30 mouse cellular contexts compared by ENCODE assay signal in genomic region chr17:91136859-91137258, GRCm38 (mm10). TPM values are rescaled to one million over a fixed set of nuclear protein-coding genes. Genes with fewer than 3 reads are reported as not detected.
A peak's percentile ranks its signal among the peaks of the same experiment; 100 is the strongest.
DNase-seq lines count a peak whose midpoint lies in the region; ATAC-seq and TF ChIP-seq lines count a peak whose summit lies in the region.
"Had no signal": no experiment of that assay in that cellular context is flagged by ENCODE, and none has a peak within 500 bp of the region (broad histone marks: within the 10 kb centered on the region; RNA-seq: fewer than 3 reads in every experiment).

No protein-coding gene starts in this region.

- H3K4me3 ChIP-seq in embryonic facial prominence, embryonic 14.5 days (ENCODE audit: low read depth, low read length): no peak overlapping the region
- H3K4me3 ChIP-seq in embryonic facial prominence, embryonic 10.5 days: no peak overlapping the region
- no peak overlapping the region for H3K4me3 ChIP-seq in hindbrain, postnatal 0 days (ENCODE audit: low read length)
- no peak overlapping the region for H3K4me3 ChIP-seq in hindbrain, embryonic 16.5 days (ENCODE audit: low read length)
- H3K4me3 ChIP-seq in lung, embryonic 16.5 days (ENCODE audit: low read length): no peak overlapping the region
- H3K4me3 ChIP-seq: embryonic facial prominence, embryonic 12.5 days; forebrain, embryonic 10.5 days; gastrocnemius, adult 2 months; heart, embryonic 15.5 days; limb, embryonic 12.5 days had no signal

- H3K9me3 ChIP-seq in embryonic facial prominence, embryonic 14.5 days (ENCODE audit: control insufficient read depth, low read length): no peaks in the 10 kb centered on the region
- H3K9me3 ChIP-seq in embryonic facial prominence, embryonic 10.5 days: no peaks in the 10 kb centered on the region
- H3K9me3 ChIP-seq in hindbrain, postnatal 0 days (ENCODE audit: low read length): no peaks in the 10 kb centered on the region
- H3K9me3 ChIP-seq in hindbrain, embryonic 16.5 days (ENCODE audit: control insufficient read depth, low read length): no peaks in the 10 kb centered on the region
- H3K9me3 ChIP-seq in lung, embryonic 16.5 days (ENCODE audit: control insufficient read depth, low read length): no peaks in the 10 kb centered on the region
- H3K9me3 ChIP-seq: embryonic facial prominence, embryonic 12.5 days; forebrain, embryonic 10.5 days; heart, embryonic 15.5 days; limb, embryonic 12.5 days had no signal

- no peaks in the 10 kb centered on the region for H3K27me3 ChIP-seq in embryonic facial prominence, embryonic 14.5 days (replicated peaks; ENCODE audit: control insufficient read depth, insufficient read depth, low read length)
- no peaks in the 10 kb centered on the region for H3K27me3 ChIP-seq in embryonic facial prominence, embryonic 10.5 days (replicated peaks; ENCODE audit: low read depth, poor library complexity, severe bottlenecking)
- H3K27me3 ChIP-seq in hindbrain, postnatal 0 days (ENCODE audit: insufficient read depth, low read length): no peaks in the 10 kb centered on the region
- no peaks in the 10 kb centered on the region for H3K27me3 ChIP-seq in hindbrain, embryonic 16.5 days (replicated peaks; ENCODE audit: control insufficient read depth, insufficient read depth, low read length)
- no peaks in the 10 kb centered on the region for H3K27me3 ChIP-seq in lung, embryonic 16.5 days (ENCODE audit: control insufficient read depth, insufficient read depth, low read depth, low read length)
- H3K27me3 ChIP-seq: CH12.LX; embryonic facial prominence, embryonic 12.5 days; heart, embryonic 15.5 days; limb, embryonic 12.5 days had no signal

- ATAC-seq in embryonic facial prominence, embryonic 14.5 days (ENCODE audit: low read depth): no peak
- no peak for ATAC-seq in hindbrain, postnatal 0 days
- no peak for ATAC-seq in hindbrain, embryonic 16.5 days
- 0 out of 2 replicates have a peak, but pooled peaks have one; percentile 43 for ATAC-seq in lung, embryonic 16.5 days (ENCODE audit: low read depth)
- ATAC-seq: activated CD4-positive, CD25-positive, alpha-beta regulatory T cell, adult 4 months; lung, postnatal 0 days had no signal

- no peak overlapping the region for H3K9ac ChIP-seq in embryonic facial prominence, embryonic 14.5 days (ENCODE audit: low read depth, low read length)
- H3K9ac ChIP-seq in hindbrain, postnatal 0 days (replicated peaks; ENCODE audit: low read length): no peak overlapping the region
- H3K9ac ChIP-seq in hindbrain, embryonic 16.5 days (ENCODE audit: low read depth, low read length): no peak overlapping the region
- no peak overlapping the region for H3K9ac ChIP-seq in lung, embryonic 16.5 days (ENCODE audit: low read length)
- H3K9ac ChIP-seq: embryonic facial prominence, embryonic 12.5 days; heart, embryonic 15.5 days; hindbrain, embryonic 14.5 days; limb, embryonic 12.5 days had no signal

- WGBS in embryonic facial prominence, embryonic 14.5 days: 67% methylated on average over 3 of the region's 3 CpGs
- WGBS in embryonic facial prominence, embryonic 10.5 days: 81% methylated on average over 3 of the region's 3 CpGs
- 67% methylated on average over 3 of the region's 3 CpGs for WGBS in hindbrain, postnatal 0 days
- WGBS in hindbrain, embryonic 16.5 days: 84% methylated on average over 3 of the region's 3 CpGs
- WGBS in lung, embryonic 16.5 days: 66% methylated on average over 3 of the region's 3 CpGs

- no peak for TF ChIP-seq CTCF in hindbrain, postnatal 0 days (IDR thresholded peaks at IDR 0.05; ENCODE audit: low read depth)

- no peaks in the 10 kb centered on the region for H3K36me3 ChIP-seq in embryonic facial prominence, embryonic 14.5 days (ENCODE audit: control insufficient read depth, insufficient read depth, low read length)
- no peaks in the 10 kb centered on the region for H3K36me3 ChIP-seq in embryonic facial prominence, embryonic 10.5 days (replicated peaks)
- H3K36me3 ChIP-seq in hindbrain, postnatal 0 days (ENCODE audit: insufficient read depth, low read length): no peaks in the 10 kb centered on the region
- no peaks in the 10 kb centered on the region for H3K36me3 ChIP-seq in hindbrain, embryonic 16.5 days (ENCODE audit: control insufficient read depth, insufficient read depth, low read length)
- no peaks in the 10 kb centered on the region for H3K36me3 ChIP-seq in lung, embryonic 16.5 days (ENCODE audit: control insufficient read depth, insufficient read depth, low read length)
- H3K36me3 ChIP-seq: embryonic facial prominence, embryonic 12.5 days; forebrain, embryonic 10.5 days; heart, embryonic 15.5 days; limb, embryonic 12.5 days had no signal

- peak; percentile 35 for DNase-seq in embryonic facial prominence, embryonic 14.5 days (ENCODE audit: low spot score)
- no peak for DNase-seq in embryonic facial prominence, embryonic 10.5 days (ENCODE audit: low spot score)
- DNase-seq in heart, adult 18-20 months: peak; percentile 1 to 6
- DNase-seq in heart, postnatal 14 days: no peak
- peak; percentile 2 for DNase-seq in hindbrain, postnatal 0 days (ENCODE audit: low spot score)
- no peak for DNase-seq in lung, postnatal 36 days
- DNase-seq: adrenal gland, adult 2 months; adrenal gland, postnatal 36 days; cerebellum, adult 8-10 months; cerebellum, postnatal 36 days; gastrocnemius, adult 2 months; gastrocnemius, postnatal 36 days; kidney, adult 18-20 months; kidney, postnatal 4 days; midbrain, embryonic 14.5 days; right cerebral cortex, postnatal 14 days; thymus, adult 18-20 months; thymus, postnatal 25 days had no signal

- intact Hi-C loops in heart, postnatal 14 days (cut with DNase I): no loop called here

- no peak overlapping the region for H3K27ac ChIP-seq in embryonic facial prominence, embryonic 14.5 days (replicated peaks; ENCODE audit: low read depth, low read length)
- no peak overlapping the region for H3K27ac ChIP-seq in embryonic facial prominence, embryonic 10.5 days (replicated peaks)
- no peak overlapping the region for H3K27ac ChIP-seq in hindbrain, postnatal 0 days
- H3K27ac ChIP-seq in hindbrain, embryonic 16.5 days (ENCODE audit: low read depth, low read length): no peak overlapping the region
- no peak overlapping the region for H3K27ac ChIP-seq in lung, embryonic 16.5 days (ENCODE audit: low read length)
- H3K27ac ChIP-seq: embryonic facial prominence, embryonic 12.5 days; forebrain, embryonic 10.5 days; gastrocnemius, adult 2 months; heart, embryonic 15.5 days; hindbrain, embryonic 14.5 days; limb, embryonic 12.5 days had no signal

- H3K4me1 ChIP-seq in embryonic facial prominence, embryonic 14.5 days (ENCODE audit: control insufficient read depth, insufficient read depth, low read length): no peaks in the 10 kb centered on the region
- H3K4me1 ChIP-seq in embryonic facial prominence, embryonic 10.5 days: no peaks in the 10 kb centered on the region
- no peaks in the 10 kb centered on the region for H3K4me1 ChIP-seq in hindbrain, postnatal 0 days (ENCODE audit: insufficient read depth, low read length)
- no peaks in the 10 kb centered on the region for H3K4me1 ChIP-seq in hindbrain, embryonic 16.5 days (ENCODE audit: control insufficient read depth, insufficient read depth, low read depth, low read length)
- no peaks in the 10 kb centered on the region for H3K4me1 ChIP-seq in lung, embryonic 16.5 days (replicated peaks; ENCODE audit: control insufficient read depth, insufficient read depth, low read length)
- H3K4me1 ChIP-seq: embryonic facial prominence, embryonic 12.5 days; forebrain, embryonic 10.5 days; heart, embryonic 15.5 days; limb, embryonic 12.5 days had no signal

- H3K4me2 ChIP-seq in embryonic facial prominence, embryonic 14.5 days (ENCODE audit: low read depth, low read length): no peak overlapping the region
- H3K4me2 ChIP-seq in hindbrain, postnatal 0 days (ENCODE audit: low read depth, low read length): no peak overlapping the region
- no peak overlapping the region for H3K4me2 ChIP-seq in hindbrain, embryonic 16.5 days (ENCODE audit: low read length)
- H3K4me2 ChIP-seq in lung, embryonic 16.5 days (ENCODE audit: low read depth, low read length): no peak overlapping the region
- H3K4me2 ChIP-seq: embryonic facial prominence, embryonic 12.5 days; heart, embryonic 15.5 days; hindbrain, embryonic 14.5 days; limb, embryonic 12.5 days; liver, embryonic 11.5 days had no signal

RNA-seq across cellular contexts. Expression of gene Nrxn1, which starts 44.0 kb away (rescaled TPM):
- 12.2 and 16.3 TPM in 2 replicates for polyA plus RNA-seq in embryonic facial prominence, embryonic 14.5 days (2014; fragmentation: Nextera tagmentation; extraction: Ambion mirVana)
- polyA plus RNA-seq in embryonic facial prominence, embryonic 10.5 days (2016; fragmentation: Nextera tagmentation; extraction: Ambion mirVana): 4.1 and 5.4 TPM in 2 replicates
- 1 to 10 TPM; 1.9 to 2.6 TPM for total RNA-seq in heart, adult 18-20 months (2021)
- 1 to 10 TPM; 1.3 to 1.7 TPM for total RNA-seq in heart, postnatal 14 days (2021)
- 487 and 584 TPM in 2 replicates for total RNA-seq in hindbrain, postnatal 0 days (2014; rRNA removed)
- polyA plus RNA-seq in hindbrain, postnatal 0 days (2015; fragmentation: Nextera tagmentation; extraction: Ambion mirVana): 198 and 217 TPM in 2 replicates
- polyA plus RNA-seq in hindbrain, embryonic 16.5 days (2015; fragmentation: Nextera tagmentation; extraction: Ambion mirVana): 229 and 250 TPM in 2 replicates
- 2.4 TPM in 2 replicates for polyA plus RNA-seq in lung, embryonic 16.5 days (2015; fragmentation: Nextera tagmentation; extraction: Ambion mirVana)
- total RNA-seq: CH12.LX; monocyte, adult 5-6 weeks had no signal

Comparison
In these comparisons a context has a peak if more than half of its experiments do, and no peak if none do; other contexts are left out.
1. DNase-seq: peak in embryonic facial prominence, embryonic 14.5 days (single experiment), heart, adult 18-20 months (2 of 2) and hindbrain, postnatal 0 days (single experiment); none in embryonic facial prominence, embryonic 10.5 days (single experiment), heart, postnatal 14 days (0 of 2) and lung, postnatal 36 days (single experiment).
2. RNA of gene Nrxn1, which starts 44.0 kb away (polyA plus RNA-seq): 229 to 250 TPM in hindbrain, embryonic 16.5 days and 198 to 217 TPM in hindbrain, postnatal 0 days; 12.2 to 16.3 TPM in embryonic facial prominence, embryonic 14.5 days, 4.1 to 5.4 TPM in embryonic facial prominence, embryonic 10.5 days and 2.4 TPM in lung, embryonic 16.5 days; every median in the first group is over 10 times any median in the second.